ENCODE assay signal across 9 mouse cellular contexts in genomic region chr2:156626544-156626943, GRCm38 (mm10). TPM values are rescaled to one million over a fixed set of nuclear protein-coding genes. Genes with fewer than 3 reads are reported as not detected.
DNase-seq lines count a peak whose midpoint lies in the region.
"Had no signal": no experiment of that assay in that cellular context is flagged by ENCODE, and none has a peak within 500 bp of the region (broad histone marks: within the 10 kb centered on the region; RNA-seq: fewer than 3 reads in every experiment).

No protein-coding gene starts in this region.

- DNase-seq in urinary bladder, postnatal 14 days (ENCODE audit: low spot score) = peak; percentile 37
- DNase-seq in urinary bladder, postnatal 10 days (ENCODE audit: low spot score) = no peak
- peak; percentile 70 for DNase-seq in heart, adult 8-10 months (ENCODE audit: low spot score)
- DNase-seq in heart, postnatal 25 days (ENCODE audit: low spot score) = peak; percentile 51
- DNase-seq in frontal cortex, postnatal 10 days (ENCODE audit: low spot score in 2 of 2) = no peak
- no peak for DNase-seq in spleen, postnatal 36 days (ENCODE audit: low spot score in 2 of 2)
- DNase-seq in left cerebral cortex, postnatal 14 days (ENCODE audit: low spot score in 2 of 2) = no peak
- DNase-seq: cerebellum, postnatal 10 days; thymus, postnatal 4 days had no signal

- intact Hi-C loops in heart, postnatal 25 days (cut with DNase I) = no loop called here
- intact Hi-C loops in left cerebral cortex, postnatal 14 days (cut with DNase I) = loop anchor here (5.0 kb wide), 1 partner anchor 41 kb away; no protein-coding TSS in a partner anchor

RNA-seq across cellular contexts. Expression of gene Dlgap4, which starts 13.0 kb away (rescaled TPM):
- total RNA-seq in heart, adult 8-10 months (2022) = 10 to 100 TPM; 29.1 to 42.6 (median 32.1) TPM
- total RNA-seq in heart, postnatal 25 days (2021) = 10 to 100 TPM; 30.1 to 41.8 TPM
- total RNA-seq in left cerebral cortex, postnatal 14 days (2021) = 100 to 1,000 TPM; 234 to 242 TPM

Comparison
In these comparisons a context has a peak if more than half of its experiments do, and no peak if none do; other contexts are left out.
1. DNase-seq: peak in urinary bladder, postnatal 14 days (single experiment), heart, adult 8-10 months (single experiment) and heart, postnatal 25 days (single experiment); none in urinary bladder, postnatal 10 days (single experiment), frontal cortex, postnatal 10 days (0 of 2), spleen, postnatal 36 days (0 of 2) and left cerebral cortex, postnatal 14 days (0 of 2).
2. RNA of gene Dlgap4, which starts 13.0 kb away (total RNA-seq): 234 to 242 TPM in left cerebral cortex, postnatal 14 days; 30.1 to 41.8 TPM in heart, postnatal 25 days and 29.1 to 42.6 TPM in heart, adult 8-10 months; every median in the first group is over 4 times any median in the second.